Mouse (Mus musculus): ENCODE data around the gene Cnot1. TPM values are rescaled to one million over a fixed set of nuclear protein-coding genes. Genes with fewer than 3 reads are reported as not detected.

Gene Cnot1
- polyA plus RNA-seq, 1 experiment from 2014 or later = 62.8 TPM

DNA sequence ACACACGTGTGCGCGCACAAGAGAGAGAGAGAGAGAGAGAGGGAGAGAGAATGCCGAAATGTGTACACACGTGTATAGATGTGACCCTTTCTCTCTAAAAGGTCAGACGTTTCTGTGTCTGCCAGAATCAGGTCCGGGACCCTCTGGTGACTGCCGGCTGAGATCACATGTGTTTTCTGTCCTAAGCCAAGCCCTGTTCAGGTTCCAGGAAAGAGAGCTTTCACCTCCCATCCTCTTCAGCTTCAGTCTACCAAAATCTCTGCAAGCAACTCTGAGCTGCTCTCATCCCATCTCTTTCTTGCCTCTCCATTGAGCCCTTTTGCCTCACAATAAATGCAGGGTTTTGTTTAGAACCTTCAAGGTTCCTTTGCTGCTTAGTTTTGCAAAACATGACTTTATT, 110.6 kb downstream of the Cnot1 start:
- H3K4me2 ChIP-seq (ENCODE audit: low read depth, low read length) = no peak overlapping the region
- H3K4me3 ChIP-seq (ENCODE audit: low read depth, low read length) = no peak overlapping the region
- no peaks in the 10 kb centered on the region for H3K27me3 ChIP-seq (ENCODE audit: control insufficient read depth, insufficient read depth, low read length)
- H3K9me3 ChIP-seq (ENCODE audit: control insufficient read depth, low read length) = no peaks in the 10 kb centered on the region
- H3K9ac ChIP-seq (replicated peaks; ENCODE audit: low read depth, low read length) = no peak overlapping the region
- ATAC-seq (ENCODE audit: low read depth) = no peak
- no peak overlapping the region for H3K27ac ChIP-seq (ENCODE audit: low read depth, low read length)
- H3K36me3 ChIP-seq (ENCODE audit: control insufficient read depth, insufficient read depth, low read length) = no peaks in the 10 kb centered on the region
- H3K4me1 ChIP-seq (ENCODE audit: control insufficient read depth, insufficient read depth, low read length) = peaks cover 20% of the 10 kb centered on the region
- WGBS = 56% methylated on average over 6 of the region's 8 CpGs

DNA sequence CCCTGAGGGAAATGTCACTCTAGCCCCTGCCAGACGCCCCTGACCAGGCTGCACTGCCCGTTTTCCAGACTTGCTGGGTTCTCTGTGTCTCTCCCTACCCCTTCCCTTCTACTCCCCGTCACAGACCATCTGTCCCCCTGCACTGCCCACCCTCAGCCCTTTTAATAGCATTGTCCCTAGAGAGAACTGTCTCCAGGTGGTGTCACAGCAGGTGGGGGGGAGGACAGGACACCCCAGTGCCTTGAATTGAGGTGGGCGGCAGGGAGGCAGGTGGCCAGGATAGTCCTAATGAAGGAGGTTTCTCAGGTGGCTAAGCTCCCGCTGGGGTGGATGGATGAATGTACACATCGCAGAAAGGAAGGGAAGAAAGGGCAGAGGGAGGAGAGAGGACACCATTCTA, 112.6 kb downstream of the Cnot1 start:
- ATAC-seq (ENCODE audit: low read depth) = no peak
- no peak overlapping the region for H3K4me2 ChIP-seq (ENCODE audit: low read depth, low read length)
- no peaks in the 10 kb centered on the region for H3K27me3 ChIP-seq (ENCODE audit: control insufficient read depth, insufficient read depth, low read length)
- H3K4me3 ChIP-seq (ENCODE audit: low read depth, low read length) = no peak overlapping the region
- no peaks in the 10 kb centered on the region for H3K36me3 ChIP-seq (ENCODE audit: control insufficient read depth, insufficient read depth, low read length)
- no peaks in the 10 kb centered on the region for H3K9me3 ChIP-seq (ENCODE audit: control insufficient read depth, low read length)
- no peak overlapping the region for H3K27ac ChIP-seq (ENCODE audit: low read depth, low read length)
- H3K4me1 ChIP-seq (ENCODE audit: control insufficient read depth, insufficient read depth, low read length) = peaks cover 7% of the 10 kb centered on the region; the same call in 1 of the 2 replicates
- 6% methylated on average over 6 of the region's 6 CpGs for WGBS
- peak overlapping the region; percentile 28; the same call in 1 of the 2 replicates for H3K9ac ChIP-seq (replicated peaks; ENCODE audit: low read depth, low read length)

DNA sequence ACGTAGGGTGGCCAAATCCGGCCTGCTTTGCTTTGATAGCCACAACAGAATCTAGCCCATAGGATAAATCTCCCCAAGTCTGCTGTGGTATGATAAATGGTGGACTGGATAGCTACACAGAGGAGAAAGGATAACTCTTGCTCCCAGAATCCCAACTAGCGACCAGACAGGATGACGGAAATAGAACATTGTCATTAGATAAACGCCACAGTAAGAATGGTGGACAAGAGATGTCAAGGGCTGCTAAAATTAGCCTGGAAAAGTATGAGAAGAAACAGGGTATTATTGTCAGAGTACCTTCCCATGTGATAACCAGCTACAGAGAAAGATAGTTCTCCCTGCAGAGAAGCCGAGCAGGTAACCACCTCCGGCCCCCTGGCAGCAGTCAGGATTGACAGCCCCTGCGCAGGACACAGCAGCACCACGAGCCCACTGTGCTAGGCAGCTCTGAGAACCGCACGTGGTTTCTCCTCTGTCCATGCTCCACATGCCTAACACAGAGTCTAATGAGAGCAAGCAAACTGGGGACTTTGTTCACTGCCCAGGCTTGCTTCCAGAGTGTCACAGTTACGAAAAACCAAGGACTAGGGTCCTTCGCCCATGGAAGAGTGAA, 116.2 kb downstream of the Cnot1 start:
- no peak overlapping the region for H3K9ac ChIP-seq (replicated peaks; ENCODE audit: low read depth, low read length)
- 82% methylated on average over 13 of the region's 13 CpGs for WGBS
- H3K4me1 ChIP-seq (ENCODE audit: control insufficient read depth, insufficient read depth, low read length) = 0 out of 2 replicates have a peak, but pooled peaks cover 7% of the 10 kb centered on the region
- H3K9me3 ChIP-seq (ENCODE audit: control insufficient read depth, low read length) = no peaks in the 10 kb centered on the region
- H3K4me2 ChIP-seq (ENCODE audit: low read depth, low read length) = no peak overlapping the region
- no peak overlapping the region for H3K4me3 ChIP-seq (ENCODE audit: low read depth, low read length)
- no peak overlapping the region for H3K27ac ChIP-seq (ENCODE audit: low read depth, low read length)
- ATAC-seq (ENCODE audit: low read depth) = no peak
- H3K27me3 ChIP-seq (ENCODE audit: control insufficient read depth, insufficient read depth, low read length) = no peaks in the 10 kb centered on the region
- H3K36me3 ChIP-seq (ENCODE audit: control insufficient read depth, insufficient read depth, low read length) = no peaks in the 10 kb centered on the region

DNA sequence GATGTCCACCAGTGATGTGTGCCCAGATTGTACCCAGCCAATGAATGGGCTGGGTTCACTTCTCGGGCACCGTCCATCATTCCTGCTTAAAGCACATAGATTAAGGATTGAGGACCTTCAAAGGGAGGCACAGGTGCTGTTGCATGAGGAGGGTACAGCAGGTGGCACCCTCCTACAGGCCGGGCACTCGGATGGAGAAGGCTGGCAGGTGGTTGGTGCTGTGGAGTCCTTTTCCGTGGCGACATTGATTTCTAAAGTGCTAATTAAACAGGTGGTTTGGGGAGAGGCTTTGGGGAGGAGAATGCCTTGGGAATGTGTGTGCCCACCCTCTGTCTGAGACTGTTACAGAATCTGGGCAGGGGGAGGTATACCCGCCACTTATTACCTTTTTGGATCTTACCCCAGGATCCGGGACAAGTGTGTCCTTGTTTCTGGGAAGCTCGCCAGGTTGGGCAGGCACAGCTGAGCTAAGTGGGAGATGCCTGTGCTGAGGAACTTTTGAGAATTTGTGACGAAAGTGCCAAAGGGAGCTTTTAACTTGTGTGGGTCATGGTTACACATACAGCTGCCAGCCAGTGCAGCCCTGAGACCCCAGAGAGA, 119.1 kb downstream of the Cnot1 start:
- no peaks in the 10 kb centered on the region for H3K36me3 ChIP-seq (ENCODE audit: control insufficient read depth, insufficient read depth, low read length)
- no peak overlapping the region for H3K27ac ChIP-seq (ENCODE audit: low read depth, low read length)
- 78% methylated on average over 10 of the region's 10 CpGs for WGBS
- no peak for ATAC-seq (ENCODE audit: low read depth)
- no peak overlapping the region for H3K9ac ChIP-seq (replicated peaks; ENCODE audit: low read depth, low read length)
- no peak overlapping the region for H3K4me2 ChIP-seq (ENCODE audit: low read depth, low read length)
- no peaks in the 10 kb centered on the region for H3K4me1 ChIP-seq (ENCODE audit: control insufficient read depth, insufficient read depth, low read length)
- no peaks in the 10 kb centered on the region for H3K27me3 ChIP-seq (ENCODE audit: control insufficient read depth, insufficient read depth, low read length)
- no peaks in the 10 kb centered on the region for H3K9me3 ChIP-seq (ENCODE audit: control insufficient read depth, low read length)
- no peak overlapping the region for H3K4me3 ChIP-seq (ENCODE audit: low read depth, low read length)

DNA sequence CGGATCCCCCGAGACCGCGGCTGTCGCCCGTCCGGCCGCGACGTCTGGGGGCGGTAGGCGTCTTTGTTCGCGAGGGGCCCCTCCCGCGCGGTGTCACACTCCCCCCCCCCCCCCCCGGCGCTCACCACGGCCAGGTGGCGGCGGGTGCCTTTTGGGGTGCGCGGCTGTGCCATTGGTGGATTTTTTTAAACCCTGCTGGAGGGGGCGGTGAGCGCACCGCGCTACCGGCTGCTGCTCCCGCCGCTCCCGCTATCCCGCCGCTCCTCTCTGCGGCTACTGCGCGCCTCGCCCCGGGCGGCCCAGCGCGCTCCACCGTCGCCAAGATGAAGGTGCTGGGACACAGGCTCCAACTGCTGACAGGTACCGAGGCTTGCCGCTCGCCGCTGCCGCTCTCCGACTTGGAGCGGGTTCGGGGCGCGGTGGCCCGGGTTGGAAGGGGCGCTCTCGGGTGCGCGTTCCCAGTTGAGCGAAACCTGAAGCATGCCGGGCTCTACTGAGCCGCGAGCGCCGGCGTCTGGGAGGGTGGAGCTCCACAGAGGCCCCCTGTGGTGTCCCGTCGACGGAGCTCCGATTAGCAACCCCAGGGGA, 129.1 kb downstream of the Cnot1 start:
- ATAC-seq (ENCODE audit: low read depth) = peak; percentile 67
- H3K4me1 ChIP-seq (ENCODE audit: control insufficient read depth, insufficient read depth, low read length) = peaks cover 7% of the 10 kb centered on the region; the same call in 1 of the 2 replicates
- no peaks in the 10 kb centered on the region for H3K36me3 ChIP-seq (ENCODE audit: control insufficient read depth, insufficient read depth, low read length)
- H3K4me3 ChIP-seq (ENCODE audit: low read depth, low read length) = peak overlapping the region; percentile 72
- under 1% methylated on average over 57 of the region's 70 CpGs for WGBS
- H3K27me3 ChIP-seq (ENCODE audit: control insufficient read depth, insufficient read depth, low read length) = peaks cover 6% of the 10 kb centered on the region; the same call in 1 of the 2 replicates
- H3K4me2 ChIP-seq (ENCODE audit: low read depth, low read length) = peak overlapping the region; percentile 74
- peak overlapping the region; percentile 57 for H3K27ac ChIP-seq (ENCODE audit: low read depth, low read length)
- no peaks in the 10 kb centered on the region for H3K9me3 ChIP-seq (ENCODE audit: control insufficient read depth, low read length)
- H3K9ac ChIP-seq (replicated peaks; ENCODE audit: low read depth, low read length) = peak overlapping the region; percentile 82

DNA sequence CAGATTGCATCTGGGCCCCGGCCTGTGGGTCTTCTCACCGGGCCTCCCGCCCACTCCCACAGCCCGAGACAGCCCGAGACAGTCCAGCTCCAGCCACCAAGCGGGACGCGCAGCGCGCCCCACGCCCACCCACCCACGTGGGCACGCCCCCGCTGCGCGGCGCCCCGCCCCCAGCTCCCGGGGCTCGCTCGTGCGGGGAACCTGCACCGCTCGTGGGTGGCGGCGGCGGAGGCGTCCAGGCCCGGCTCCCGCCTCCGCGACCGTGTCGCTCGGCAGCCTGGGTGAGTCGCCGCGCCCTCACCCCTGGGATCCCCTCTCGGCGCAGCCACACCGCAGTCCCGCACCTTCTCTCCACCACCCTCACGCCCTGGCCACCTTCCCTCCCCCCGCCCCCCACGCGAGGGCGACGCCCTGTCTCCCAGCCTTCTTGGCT, 129.7 kb downstream of the Cnot1 start:
- H3K9ac ChIP-seq (replicated peaks; ENCODE audit: low read depth, low read length) = peak overlapping the region; percentile 82
- H3K4me1 ChIP-seq (ENCODE audit: control insufficient read depth, insufficient read depth, low read length) = peaks cover 7% of the 10 kb centered on the region; the same call in 1 of the 2 replicates
- peak; percentile 78 for ATAC-seq (ENCODE audit: low read depth)
- peak overlapping the region; percentile 57 for H3K27ac ChIP-seq (ENCODE audit: low read depth, low read length)
- no peaks in the 10 kb centered on the region for H3K9me3 ChIP-seq (ENCODE audit: control insufficient read depth, low read length)
- H3K36me3 ChIP-seq (ENCODE audit: control insufficient read depth, insufficient read depth, low read length) = no peaks in the 10 kb centered on the region
- H3K27me3 ChIP-seq (ENCODE audit: control insufficient read depth, insufficient read depth, low read length) = peaks cover 6% of the 10 kb centered on the region; the same call in 1 of the 2 replicates
- peak overlapping the region; percentile 74 for H3K4me2 ChIP-seq (ENCODE audit: low read depth, low read length)
- WGBS = 0% methylated on average over 12 of the region's 48 CpGs
- H3K4me3 ChIP-seq (ENCODE audit: low read depth, low read length) = peak overlapping the region; percentile 72

- no peak for ATAC-seq (ENCODE audit: low read depth)
- Histone ChIP-seq H3K36me3 (ENCODE audit: control insufficient read depth, insufficient read depth, low read length) (no peaks in the 10 kb centered on the region), H3K9me3 (ENCODE audit: control insufficient read depth, low read length) (no peaks in the 10 kb centered on the region), H3K4me2 (ENCODE audit: low read depth, low read length) (peak within 1 kb of the TSS; percentile 74), H3K27ac (ENCODE audit: low read depth, low read length) (peak within 1 kb of the TSS; percentile 57), H3K27me3 (ENCODE audit: control insufficient read depth, insufficient read depth, low read length) (peaks cover 6% of the 10 kb centered on the region; the same call in 1 of the 2 replicates), H3K4me1 (ENCODE audit: control insufficient read depth, insufficient read depth, low read length) (peaks cover 7% of the 10 kb centered on the region; the same call in 1 of the 2 replicates), H3K4me3 (ENCODE audit: low read depth, low read length) (peak within 1 kb of the TSS; percentile 72), H3K9ac (replicated peaks; ENCODE audit: low read depth, low read length) (peak within 1 kb of the TSS; percentile 82)
- 49% methylated on average over 9 of the region's 9 CpGs for WGBS
Observed at GRCm38 (mm10) chr8:95676631-95677030, 130.6 kb downstream of the Cnot1 start, which contains the start of gene Ndrg4. Gene Ndrg4 (plus strand): TSS chr8:95676980.

DNA sequence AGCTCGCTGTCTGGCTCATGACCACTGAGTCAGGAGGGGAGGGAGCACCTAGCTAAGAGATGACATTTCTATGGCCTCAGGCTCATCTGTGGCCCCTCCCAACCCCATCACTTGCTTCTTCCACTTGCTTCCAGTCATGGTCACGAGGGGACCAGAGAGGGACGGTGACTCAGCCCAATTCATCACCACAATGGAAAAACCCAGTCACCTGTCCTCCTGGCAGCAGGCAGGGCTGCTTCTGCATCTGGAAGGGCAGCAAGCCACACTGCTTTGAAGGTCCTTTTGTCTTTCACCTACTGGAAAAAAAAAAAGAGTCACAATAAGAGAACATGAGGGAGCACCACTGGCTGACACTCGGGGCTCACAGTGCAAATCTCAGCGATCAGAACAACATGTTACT, 134.5 kb downstream of the Cnot1 start:
- H3K4me3 ChIP-seq (ENCODE audit: low read depth, low read length) = no peak overlapping the region
- no peak overlapping the region for H3K9ac ChIP-seq (replicated peaks; ENCODE audit: low read depth, low read length)
- H3K27me3 ChIP-seq (ENCODE audit: control insufficient read depth, insufficient read depth, low read length) = no peaks in the 10 kb centered on the region
- H3K36me3 ChIP-seq (ENCODE audit: control insufficient read depth, insufficient read depth, low read length) = no peaks in the 10 kb centered on the region
- no peaks in the 10 kb centered on the region for H3K9me3 ChIP-seq (ENCODE audit: control insufficient read depth, low read length)
- H3K4me2 ChIP-seq (ENCODE audit: low read depth, low read length) = no peak overlapping the region
- ATAC-seq (ENCODE audit: low read depth) = no peak
- H3K4me1 ChIP-seq (ENCODE audit: control insufficient read depth, insufficient read depth, low read length) = no peaks in the 10 kb centered on the region
- H3K27ac ChIP-seq (ENCODE audit: low read depth, low read length) = no peak overlapping the region
- 76% methylated on average over 5 of the region's 5 CpGs for WGBS

DNA sequence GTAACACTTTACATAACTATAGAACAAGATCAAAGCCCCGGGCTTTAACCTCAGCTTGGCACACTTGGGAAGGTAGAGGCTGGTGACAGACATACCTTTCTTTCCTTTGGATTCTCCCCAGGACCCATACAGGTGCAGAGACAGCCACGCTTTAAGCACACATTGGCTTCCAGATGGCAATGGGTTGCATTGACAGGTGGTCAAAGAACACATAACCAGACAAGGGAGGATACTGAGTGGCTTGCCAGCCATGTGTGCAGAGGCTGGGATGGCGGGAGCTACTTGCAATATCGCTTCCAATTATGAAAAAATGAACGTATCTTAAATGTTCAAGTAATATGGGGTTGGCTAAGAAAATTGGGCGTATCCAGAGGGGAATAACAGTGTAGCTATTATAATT, 135.4 kb downstream of the Cnot1 start:
- WGBS = 86% methylated on average over 6 of the region's 6 CpGs
- no peak for ATAC-seq (ENCODE audit: low read depth)
- H3K4me3 ChIP-seq (ENCODE audit: low read depth, low read length) = no peak overlapping the region
- no peaks in the 10 kb centered on the region for H3K27me3 ChIP-seq (ENCODE audit: control insufficient read depth, insufficient read depth, low read length)
- H3K4me1 ChIP-seq (ENCODE audit: control insufficient read depth, insufficient read depth, low read length) = no peaks in the 10 kb centered on the region
- H3K27ac ChIP-seq (ENCODE audit: low read depth, low read length) = no peak overlapping the region
- no peak overlapping the region for H3K4me2 ChIP-seq (ENCODE audit: low read depth, low read length)
- H3K9ac ChIP-seq (replicated peaks; ENCODE audit: low read depth, low read length) = no peak overlapping the region
- no peaks in the 10 kb centered on the region for H3K9me3 ChIP-seq (ENCODE audit: control insufficient read depth, low read length)
- H3K36me3 ChIP-seq (ENCODE audit: control insufficient read depth, insufficient read depth, low read length) = no peaks in the 10 kb centered on the region
